Mouse (Mus musculus): ENCODE data around the gene Mettl15. TPM values are rescaled to one million over a fixed set of nuclear protein-coding genes. Genes with fewer than 3 reads are reported as not detected.

Gene Mettl15
- polyA plus RNA-seq, 1 experiment from 2014 or later, result 9.7 TPM

DNA sequence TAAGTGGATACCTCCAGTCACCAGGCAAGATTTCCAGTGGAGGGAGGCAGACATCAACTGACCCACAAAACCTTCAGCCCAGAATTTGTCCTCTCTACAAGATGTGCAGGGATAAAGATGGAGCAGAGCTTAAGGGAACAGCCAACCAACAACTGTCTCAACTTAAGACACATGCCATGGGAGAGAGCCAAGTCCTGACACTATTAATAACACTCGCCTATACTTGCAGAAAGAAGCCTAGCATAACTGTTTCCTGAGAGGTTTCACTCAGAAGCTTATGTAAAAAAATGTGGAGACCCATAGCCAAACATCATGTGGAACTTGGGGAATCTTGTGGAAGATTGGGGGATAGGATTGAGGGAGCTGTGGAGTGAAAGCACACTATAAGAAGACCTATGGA, 124.4 kb downstream of the Mettl15 start:
- 87% methylated on average over 1 of the region's 1 CpGs for WGBS
- no peak for ATAC-seq (ENCODE audit: low read depth)

DNA sequence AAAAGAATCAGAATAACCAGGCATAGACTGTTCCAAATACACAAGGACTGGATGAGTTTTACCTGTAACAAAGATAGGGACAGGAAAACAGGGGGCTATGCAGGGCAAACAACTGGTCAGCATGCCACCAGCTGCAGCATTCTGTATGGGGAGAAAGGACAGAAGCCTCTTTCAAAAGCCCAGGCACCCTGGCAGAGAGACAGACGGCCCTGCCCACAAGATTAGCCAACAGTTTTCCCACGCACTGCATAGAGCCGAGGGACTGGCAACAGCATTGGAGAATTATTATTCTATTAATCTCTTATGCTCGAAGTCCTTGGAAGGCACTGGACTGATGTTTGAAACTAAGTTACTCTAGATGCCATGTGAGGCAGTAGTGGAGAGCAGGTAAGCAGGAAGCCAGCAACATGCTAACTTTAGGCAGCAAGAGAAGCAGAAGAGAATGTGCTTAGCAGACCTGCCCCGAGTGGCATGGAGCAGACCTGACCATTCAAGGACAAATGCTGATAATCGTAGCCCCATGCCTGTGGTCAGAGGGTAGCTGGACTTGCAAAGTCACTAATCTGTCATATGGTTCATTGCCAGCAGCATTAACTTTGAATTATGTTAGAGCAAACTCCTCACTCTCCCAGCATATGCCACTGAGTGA, 127.0 kb downstream of the Mettl15 start:
- Histone ChIP-seq H3K27ac (replicated peaks) (no peak overlapping the region), H3K4me3 (no peak overlapping the region), H3K27me3 (no peaks in the 10 kb centered on the region), H3K9me3 (no peaks in the 10 kb centered on the region), H3K9ac (no peak overlapping the region), H3K4me1 (replicated peaks) (0 out of 2 replicates have a peak, but pooled peaks cover 7% of the 10 kb centered on the region), H3K36me3 (no peaks in the 10 kb centered on the region), H3K4me2 (no peak overlapping the region)
- 40% methylated on average over 6 of the region's 6 CpGs for WGBS
- ATAC-seq (ENCODE audit: low read depth), result no peak

More for the DNA sequence above, 124.4 kb downstream of the Mettl15 start:
- H3K27ac ChIP-seq (replicated peaks), result no peak overlapping the region
- H3K4me2 ChIP-seq, result no peak overlapping the region
- H3K9me3 ChIP-seq, result no peaks in the 10 kb centered on the region
- H3K36me3 ChIP-seq, result no peaks in the 10 kb centered on the region
- H3K4me1 ChIP-seq (replicated peaks), result 0 out of 2 replicates have a peak, but pooled peaks cover 7% of the 10 kb centered on the region
- no peak overlapping the region for H3K9ac ChIP-seq
- H3K27me3 ChIP-seq, result no peaks in the 10 kb centered on the region
- H3K4me3 ChIP-seq, result no peak overlapping the region

DNA sequence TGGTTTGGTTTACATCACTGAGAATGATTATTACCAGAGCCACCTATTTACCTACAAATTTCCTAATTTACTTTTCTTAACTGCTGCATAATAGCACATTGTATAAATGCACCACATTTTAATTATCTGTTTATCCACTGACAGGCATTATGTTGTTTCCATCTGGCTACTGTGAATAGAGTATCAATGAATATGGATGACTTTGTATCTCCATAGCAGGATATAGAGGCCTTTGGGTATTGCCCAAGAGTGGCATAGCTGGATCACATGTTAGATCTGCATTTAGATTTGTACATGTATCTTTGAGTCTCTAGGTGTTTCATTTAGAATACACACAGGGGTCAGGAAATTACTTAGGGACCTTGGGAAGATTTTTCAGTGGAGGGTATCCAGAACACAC, 133.3 kb downstream of the Mettl15 start:
- no peaks in the 10 kb centered on the region for H3K27me3 ChIP-seq
- no peak overlapping the region for H3K27ac ChIP-seq (replicated peaks)
- no peaks in the 10 kb centered on the region for H3K36me3 ChIP-seq
- H3K9me3 ChIP-seq, result no peaks in the 10 kb centered on the region
- no peak overlapping the region for H3K4me3 ChIP-seq
- H3K4me2 ChIP-seq, result no peak overlapping the region
- ATAC-seq (ENCODE audit: low read depth), result no peak
- H3K9ac ChIP-seq, result no peak overlapping the region
- H3K4me1 ChIP-seq (replicated peaks), result no peaks in the 10 kb centered on the region

- no peak for ATAC-seq (ENCODE audit: low read depth)
- no peaks in the 10 kb centered on the region for H3K4me1 ChIP-seq (replicated peaks)
- no peaks in the 10 kb centered on the region for H3K27me3 ChIP-seq
- no peak overlapping the region for H3K4me2 ChIP-seq
- no peak overlapping the region for H3K27ac ChIP-seq (replicated peaks)
- no peaks in the 10 kb centered on the region for H3K36me3 ChIP-seq
- H3K4me3 ChIP-seq, result no peak overlapping the region
- no peak overlapping the region for H3K9ac ChIP-seq
- 91% methylated on average over 2 of the region's 2 CpGs for WGBS
- no peaks in the 10 kb centered on the region for H3K9me3 ChIP-seq
These were observed 136.1 kb downstream of the Mettl15 start for GRCm38 (mm10) chr2:109144410-109144809.

GRCm38 (mm10) chr2:109140330-109140729, 140.2 kb downstream of the Mettl15 start:
- Histone ChIP-seq H3K4me3 (no peak overlapping the region), H3K9me3 (no peaks in the 10 kb centered on the region), H3K36me3 (no peaks in the 10 kb centered on the region), H3K4me1 (replicated peaks) (no peaks in the 10 kb centered on the region), H3K4me2 (no peak overlapping the region), H3K27ac (replicated peaks) (no peak overlapping the region), H3K27me3 (no peaks in the 10 kb centered on the region), H3K9ac (no peak overlapping the region)
- no peak for ATAC-seq (ENCODE audit: low read depth)
- WGBS, result 64% methylated on average over 1 of the region's 1 CpGs

DNA sequence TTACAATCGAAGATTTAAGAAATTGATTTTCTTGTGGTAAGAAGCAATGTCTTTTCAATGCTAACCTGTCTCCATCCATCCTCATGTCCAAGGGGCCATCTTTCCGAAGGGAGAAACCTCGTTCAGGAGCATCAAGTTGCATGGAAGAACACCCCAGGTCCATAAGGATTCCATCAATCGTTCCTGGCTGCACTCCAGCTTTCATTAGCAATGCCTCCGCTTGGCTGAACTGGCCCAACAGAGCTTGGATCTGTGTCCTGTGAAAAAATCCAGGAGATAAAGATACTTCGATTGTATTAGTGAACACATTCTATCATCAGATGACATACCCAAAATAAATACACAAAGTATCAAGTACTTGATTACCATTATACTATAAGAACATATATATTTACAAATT, 143.3 kb downstream of the Mettl15 start:
- Histone ChIP-seq H3K27me3 (no peaks in the 10 kb centered on the region), H3K4me2 (no peak overlapping the region), H3K9me3 (no peaks in the 10 kb centered on the region), H3K4me1 (replicated peaks) (no peaks in the 10 kb centered on the region), H3K4me3 (no peak overlapping the region), H3K36me3 (no peaks in the 10 kb centered on the region), H3K9ac (no peak overlapping the region), H3K27ac (replicated peaks) (no peak overlapping the region)
- 85% methylated on average over 6 of the region's 6 CpGs for WGBS
- ATAC-seq (ENCODE audit: low read depth), result no peak

GRCm38 (mm10) chr2:109130718-109131117, 149.8 kb downstream of the Mettl15 start:
- no peak for ATAC-seq (ENCODE audit: low read depth)

DNA sequence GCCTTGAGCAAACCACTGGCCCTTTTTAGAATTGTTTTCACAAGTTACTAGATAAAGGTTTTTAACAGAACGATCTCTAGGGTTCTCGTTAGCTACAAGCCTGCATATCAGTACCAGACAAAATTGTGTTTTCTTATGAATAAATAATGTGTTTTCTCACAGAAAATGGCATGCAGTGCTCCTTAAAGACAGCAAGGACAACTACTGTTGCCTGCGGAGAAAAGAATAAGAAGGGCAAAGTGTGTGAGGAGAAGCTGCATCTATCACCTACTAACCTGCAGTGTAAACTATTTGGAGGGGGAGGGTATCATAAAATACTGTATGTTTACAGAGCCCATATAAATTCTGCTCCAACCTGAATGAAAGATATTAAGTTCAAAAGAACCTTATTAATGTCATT, 150.6 kb downstream of the Mettl15 start:
- 77% methylated on average over 3 of the region's 3 CpGs for WGBS

More at GRCm38 (mm10) chr2:109130718-109131117, 149.8 kb downstream of the Mettl15 start:
- no peak overlapping the region for H3K4me2 ChIP-seq
- H3K4me3 ChIP-seq, result no peak overlapping the region
- H3K27ac ChIP-seq (replicated peaks), result no peak overlapping the region
- H3K36me3 ChIP-seq, result no peaks in the 10 kb centered on the region
- no peak overlapping the region for H3K9ac ChIP-seq
- no peaks in the 10 kb centered on the region for H3K9me3 ChIP-seq
- 82% methylated on average over 3 of the region's 3 CpGs for WGBS
- H3K27me3 ChIP-seq, result no peaks in the 10 kb centered on the region
- H3K4me1 ChIP-seq (replicated peaks), result no peaks in the 10 kb centered on the region

GRCm38 (mm10) chr2:109105773-109106484, 174.6 kb downstream of the Mettl15 start:
- peak; percentile 65; the same call in 1 of the 2 replicates for ATAC-seq (ENCODE audit: low read depth)
- WGBS, result 60% methylated on average over 3 of the region's 3 CpGs
- Histone ChIP-seq H3K4me1 (replicated peaks) (no peaks in the 10 kb centered on the region), H3K4me2 (no peak overlapping the region), H3K27me3 (no peaks in the 10 kb centered on the region), H3K4me3 (no peak overlapping the region), H3K9me3 (no peaks in the 10 kb centered on the region), H3K9ac (no peak overlapping the region), H3K27ac (replicated peaks) (no peak overlapping the region), H3K36me3 (no peaks in the 10 kb centered on the region)

More for the DNA sequence above, 150.6 kb downstream of the Mettl15 start:
- Histone ChIP-seq H3K9ac (no peak overlapping the region), H3K4me1 (replicated peaks) (no peaks in the 10 kb centered on the region), H3K9me3 (no peaks in the 10 kb centered on the region), H3K4me3 (no peak overlapping the region), H3K27me3 (no peaks in the 10 kb centered on the region), H3K36me3 (no peaks in the 10 kb centered on the region), H3K4me2 (no peak overlapping the region), H3K27ac (replicated peaks) (no peak overlapping the region)
- no peak for ATAC-seq (ENCODE audit: low read depth)

- Histone ChIP-seq H3K27me3 (no peaks in the 10 kb centered on the region), H3K9ac (no peak overlapping the region), H3K36me3 (no peaks in the 10 kb centered on the region), H3K4me1 (replicated peaks) (no peaks in the 10 kb centered on the region), H3K4me3 (no peak overlapping the region), H3K27ac (replicated peaks) (no peak overlapping the region), H3K9me3 (no peaks in the 10 kb centered on the region), H3K4me2 (no peak overlapping the region)
- 72% methylated on average over 2 of the region's 2 CpGs for WGBS
- no peak for ATAC-seq (ENCODE audit: low read depth)
These were observed 230.9 kb downstream of the Mettl15 start for GRCm38 (mm10) chr2:109049686-109050085.
